Mouse (Mus musculus) heart, embryonic 16.5 days (tissue): ENCODE data around the gene Tbc1d30. TPM values are rescaled to one million over a fixed set of nuclear protein-coding genes. Genes with fewer than 3 reads are reported as not detected.
A peak's percentile ranks its signal among the peaks of the same experiment; 100 is the strongest.

Experiments used
- ATAC-seq: fragments of 200-750 bp; cut with Nextera tagmentation; replicated peaks from 2 replicates; pipeline ENCODE4 v1.8.0; 2017; ENCODE audit warnings: moderate number of reproducible peaks; ENCODE audit not compliant: insufficient read depth, low FRiP score; ENCODE audit errors: extremely low read depth
- H3K27ac ChIP-seq: fragments of 300-500 bp; sonication (generic); 2 replicates; pipeline ENCODE4 v1.5.1; 2014; ENCODE audit warnings: mild to moderate bottlenecking, low read length, control low read depth, moderate library complexity
- H3K27me3 ChIP-seq: fragments of 300-500 bp; sonication (generic); 2 replicates; pipeline ENCODE4 v1.6.1; 2014; ENCODE audit warnings: low read length, mixed read lengths; ENCODE audit not compliant: control insufficient read depth, insufficient read depth
- H3K36me3 ChIP-seq: fragments of 300-500 bp; sonication (generic); 2 replicates; pipeline ENCODE4 v1.6.1; 2014; ENCODE audit not compliant: control insufficient read depth, insufficient read depth
- H3K4me1 ChIP-seq: fragments of 300-500 bp; sonication (generic); 2 replicates; pipeline ENCODE4 v1.6.1; 2014; ENCODE audit warnings: low read length, mixed read lengths; ENCODE audit not compliant: control insufficient read depth, insufficient read depth
- H3K4me2 ChIP-seq: fragments of 300-500 bp; sonication (generic); 2 replicates; pipeline ENCODE4 v1.6.1; 2014; ENCODE audit warnings: low read depth, mild to moderate bottlenecking, control low read depth, low read length
- H3K4me3 ChIP-seq: fragments of 300-500 bp; sonication (generic); 2 replicates; pipeline ENCODE4 v1.5.1; 2014; ENCODE audit warnings: mild to moderate bottlenecking, control low read depth, low read length
- H3K9ac ChIP-seq: fragments of 300-500 bp; sonication (generic); 2 replicates; pipeline ENCODE4 v1.6.1; 2014; ENCODE audit warnings: low read length, control low read depth
- H3K9me3 ChIP-seq: fragments of 300-500 bp; sonication (generic); replicated peaks from 2 replicates; pipeline ENCODE4 v1.6.1; 2016; ENCODE audit warnings: low read length; ENCODE audit not compliant: control insufficient read depth
- WGBS: fragments of 180-500 bp; shearing (Covaris S2); extraction: QIAGEN DNeasy Blood & Tissue Kit; methylation state at CpG from one replicate; pipeline ENCODE4 v1.1.7; 2014; 5-methylcytosine and 5-hydroxymethylcytosine counted together
- polyA plus RNA-seq: library from polyadenylated mRNA; unstranded; fragments of >200 nt; fragmentation: Nextera tagmentation; extraction: Ambion mirVana; gene quantifications from 2 replicates; pipeline ENCODE4 v1.2.1, GENCODE M21; 2015

The Tbc1d30 gene
- polyA plus RNA-seq, 1 experiment from 2014 or later = 1.2 TPM

- H3K4me1 ChIP-seq = no peaks in the 10 kb centered on the region
- H3K27me3 ChIP-seq = no peaks in the 10 kb centered on the region
- H3K27ac ChIP-seq = no peak overlapping the region
- H3K9me3 ChIP-seq = peaks cover 3% of the 10 kb centered on the region
- no peak overlapping the region for H3K4me2 ChIP-seq
- no peak overlapping the region for H3K4me3 ChIP-seq
- no peak for ATAC-seq
- no peak overlapping the region for H3K9ac ChIP-seq
- peaks cover 4% of the 10 kb centered on the region; the same call in 1 of the 2 replicates for H3K36me3 ChIP-seq
- 14% methylated on average over 7 of the region's 7 CpGs for WGBS
Observed at GRCm38 (mm10) chr10:121330940-121331339, 20.1 kb downstream of the Tbc1d30 start.

GRCm38 (mm10) chr10:121329586-121329985, 21.5 kb downstream of the Tbc1d30 start:
- ATAC-seq = no peak

GRCm38 (mm10) chr10:121326167-121326566, 24.9 kb downstream of the Tbc1d30 start:
- ATAC-seq = no peak
- Histone ChIP-seq H3K9me3 (peaks cover 4% of the 10 kb centered on the region), H3K4me3 (no peak overlapping the region), H3K4me1 (no peaks in the 10 kb centered on the region; the same call in 1 of the 2 replicates), H3K27me3 (no peaks in the 10 kb centered on the region), H3K9ac (no peak overlapping the region), H3K36me3 (no peaks in the 10 kb centered on the region), H3K27ac (no peak overlapping the region), H3K4me2 (no peak overlapping the region)

More at GRCm38 (mm10) chr10:121329586-121329985, 21.5 kb downstream of the Tbc1d30 start:
- H3K27me3 ChIP-seq = no peaks in the 10 kb centered on the region
- H3K27ac ChIP-seq = no peak overlapping the region
- WGBS = 79% methylated on average over 4 of the region's 4 CpGs
- H3K4me1 ChIP-seq = no peaks in the 10 kb centered on the region
- no peak overlapping the region for H3K4me3 ChIP-seq
- no peak overlapping the region for H3K4me2 ChIP-seq
- peaks cover 4% of the 10 kb centered on the region for H3K9me3 ChIP-seq
- H3K9ac ChIP-seq = no peak overlapping the region
- H3K36me3 ChIP-seq = peaks cover 4% of the 10 kb centered on the region; the same call in 1 of the 2 replicates

- no peak for ATAC-seq
- Histone ChIP-seq H3K9ac (no peak overlapping the region), H3K9me3 (peaks cover 4% of the 10 kb centered on the region), H3K4me2 (no peak overlapping the region), H3K4me1 (no peaks in the 10 kb centered on the region; the same call in 1 of the 2 replicates), H3K27me3 (no peaks in the 10 kb centered on the region), H3K27ac (no peak overlapping the region), H3K36me3 (no peaks in the 10 kb centered on the region), H3K4me3 (no peak overlapping the region)
- WGBS = 60% methylated on average over 7 of the region's 7 CpGs
Observed at GRCm38 (mm10) chr10:121323493-121323892, 27.6 kb downstream of the Tbc1d30 start.

- no peaks in the 10 kb centered on the region for H3K36me3 ChIP-seq
- ATAC-seq = no peak
- no peaks in the 10 kb centered on the region; the same call in 1 of the 2 replicates for H3K27me3 ChIP-seq
- H3K9me3 ChIP-seq = no peaks in the 10 kb centered on the region; the same call in 1 of the 2 replicates
- 66% methylated on average over 7 of the region's 7 CpGs for WGBS
- no peak overlapping the region for H3K27ac ChIP-seq
- H3K9ac ChIP-seq = no peak overlapping the region
- H3K4me2 ChIP-seq = no peak overlapping the region
- H3K4me3 ChIP-seq = no peak overlapping the region
- H3K4me1 ChIP-seq = peaks cover 2% of the 10 kb centered on the region; the same call in 1 of the 2 replicates
Observed at GRCm38 (mm10) chr10:121318397-121318950, 32.6 kb downstream of the Tbc1d30 start.

GRCm38 (mm10) chr10:121316361-121316760, 34.7 kb downstream of the Tbc1d30 start:
- 68% methylated on average over 10 of the region's 10 CpGs for WGBS
- no peak overlapping the region for H3K4me3 ChIP-seq
- H3K9ac ChIP-seq = no peak overlapping the region
- peaks cover 15% of the 10 kb centered on the region for H3K27me3 ChIP-seq
- no peak for ATAC-seq
- no peaks in the 10 kb centered on the region for H3K36me3 ChIP-seq
- H3K4me2 ChIP-seq = no peak overlapping the region
- no peak overlapping the region for H3K27ac ChIP-seq
- 0 out of 2 replicates have a peak, but pooled peaks cover 2% of the 10 kb centered on the region for H3K4me1 ChIP-seq
- H3K9me3 ChIP-seq = no peaks in the 10 kb centered on the region; the same call in 1 of the 2 replicates

- H3K4me2 ChIP-seq = peak overlapping the region; percentile 32
- no peak overlapping the region for H3K9ac ChIP-seq
- H3K27ac ChIP-seq = 0 out of 2 replicates have a peak overlapping the region, but pooled peaks have one; percentile 2
- H3K9me3 ChIP-seq = no peaks in the 10 kb centered on the region; the same call in 1 of the 2 replicates
- WGBS = 30% methylated on average over 27 of the region's 27 CpGs
- peaks cover 19% of the 10 kb centered on the region for H3K27me3 ChIP-seq
- 0 out of 2 replicates have a peak, but pooled peaks cover 4% of the 10 kb centered on the region for H3K4me1 ChIP-seq
- no peak overlapping the region; the same call in 1 of the 2 replicates for H3K4me3 ChIP-seq
- H3K36me3 ChIP-seq = no peaks in the 10 kb centered on the region
- ATAC-seq = no peak
Observed at GRCm38 (mm10) chr10:121315321-121316283, 35.5 kb downstream of the Tbc1d30 start.

- H3K9ac ChIP-seq = no peak overlapping the region
- H3K4me2 ChIP-seq = no peak overlapping the region
- no peaks in the 10 kb centered on the region; the same call in 1 of the 2 replicates for H3K9me3 ChIP-seq
- no peak for ATAC-seq
- WGBS = 47% methylated on average over 4 of the region's 4 CpGs
- no peaks in the 10 kb centered on the region for H3K36me3 ChIP-seq
- peaks cover 11% of the 10 kb centered on the region for H3K4me1 ChIP-seq
- H3K27ac ChIP-seq = no peak overlapping the region
- peaks cover 31% of the 10 kb centered on the region for H3K27me3 ChIP-seq
- H3K4me3 ChIP-seq = no peak overlapping the region
Observed at GRCm38 (mm10) chr10:121314186-121314585, 36.9 kb downstream of the Tbc1d30 start.

- Histone ChIP-seq H3K36me3 (no peaks in the 10 kb centered on the region), H3K27me3 (peaks cover 42% of the 10 kb centered on the region), H3K4me1 (peaks cover 11% of the 10 kb centered on the region), H3K4me3 (no peak overlapping the region), H3K9ac (no peak overlapping the region), H3K9me3 (no peaks in the 10 kb centered on the region; the same call in 1 of the 2 replicates), H3K4me2 (no peak overlapping the region), H3K27ac (no peak overlapping the region)
- ATAC-seq = no peak
- 90% methylated on average over 3 of the region's 3 CpGs for WGBS
Observed at GRCm38 (mm10) chr10:121313049-121313448, 38.0 kb downstream of the Tbc1d30 start.
